ENCODE assay signal across 10 mouse cellular contexts in the genomic region with DNA sequence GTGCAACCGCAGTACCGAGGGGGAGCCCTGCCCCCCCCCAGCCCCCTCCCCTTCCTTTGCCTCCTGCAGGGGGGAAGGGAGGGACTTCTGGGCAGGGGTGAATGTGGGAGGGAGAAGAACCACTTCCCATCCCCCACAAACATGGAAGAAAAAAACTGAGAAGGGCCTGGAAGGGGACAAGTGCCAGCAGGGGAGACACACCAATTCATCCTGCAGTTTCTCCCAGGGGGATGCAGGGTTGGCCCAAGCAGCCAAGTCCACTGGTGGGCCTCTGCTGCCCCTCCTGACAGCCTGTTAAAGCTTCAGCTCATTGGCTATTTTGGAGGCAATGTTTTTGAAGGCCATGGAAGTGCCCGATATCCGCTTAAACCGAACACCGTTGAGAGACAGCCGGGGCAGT. TPM values are rescaled to one million over a fixed set of nuclear protein-coding genes. Genes with fewer than 3 reads are reported as not detected.
DNase-seq lines count a peak whose midpoint lies in the region; ATAC-seq and TF ChIP-seq lines count a peak whose summit lies in the region.
"Had no signal": no experiment of that assay in that cellular context is flagged by ENCODE, and none has a peak within 500 bp of the region (broad histone marks: within the 10 kb centered on the region; RNA-seq: fewer than 3 reads in every experiment).

No protein-coding gene starts in this region.

- peaks cover 100% of the 10 kb centered on the region for H3K36me3 ChIP-seq in E14TG2a.4 (ENCODE audit: insufficient read depth, low read length)
- H3K36me3 ChIP-seq in forebrain, embryonic 15.5 days, result peaks cover 65% of the 10 kb centered on the region
- H3K36me3 ChIP-seq in midbrain, embryonic 11.5 days (ENCODE audit: control insufficient read depth, insufficient read depth, low read length), result peaks cover 48% of the 10 kb centered on the region

- H3K4me2 ChIP-seq in forebrain, embryonic 15.5 days (replicated peaks), result no peak overlapping the region
- H3K4me2 ChIP-seq in midbrain, embryonic 11.5 days, result no peak overlapping the region

- H3K4me1 ChIP-seq in E14TG2a.4 (replicated peaks; ENCODE audit: low read depth, low read length), result peaks cover 99% of the 10 kb centered on the region
- H3K4me1 ChIP-seq in forebrain, embryonic 15.5 days, result peaks cover 68% of the 10 kb centered on the region
- H3K4me1 ChIP-seq in midbrain, embryonic 11.5 days (ENCODE audit: control insufficient read depth, insufficient read depth, low read length), result peaks cover 33% of the 10 kb centered on the region

- no peak for ATAC-seq in forebrain, embryonic 15.5 days (replicated peaks)
- no peak for ATAC-seq in midbrain, embryonic 11.5 days (ENCODE audit: low FRiP score)
- ATAC-seq: liver, postnatal 0 days had no signal

- H3K27ac ChIP-seq in forebrain, embryonic 15.5 days (replicated peaks), result peak overlapping the region; percentile 93
- peak overlapping the region; percentile 49 for H3K27ac ChIP-seq in midbrain, embryonic 11.5 days (ENCODE audit: low read depth, low read length)

- TF ChIP-seq CTCF in E14TG2a.4 (conservative IDR thresholded peaks at IDR 0.05; ENCODE audit: low read length), result no peak

- 64% methylated on average over 7 of the region's 7 CpGs for WGBS in forebrain, embryonic 15.5 days
- 65% methylated on average over 7 of the region's 7 CpGs for WGBS in midbrain, embryonic 11.5 days

- 0 out of 2 replicates have a peak overlapping the region, but pooled peaks have one; percentile 9 for H3K9ac ChIP-seq in forebrain, embryonic 15.5 days (replicated peaks)
- H3K9ac ChIP-seq in midbrain, embryonic 11.5 days (ENCODE audit: low read length), result no peak overlapping the region
- H3K9ac ChIP-seq: liver, postnatal 0 days had no signal

- DNase-seq in embryo, embryonic 10.5 days (ENCODE audit: low spot score), result peak; percentile 35
- no peak for DNase-seq in midbrain, embryonic 11.5 days (ENCODE audit: low spot score, missing footprints)
- no peak for DNase-seq in thymus, adult 18-20 months
- DNase-seq in ovary, postnatal 36 days (ENCODE audit: low spot score), result no peak
- DNase-seq in kidney, postnatal 10 days, result no peak
- DNase-seq: gastrocnemius, postnatal 36 days; heart, postnatal 14 days; liver, postnatal 0 days had no signal

- H3K9me3 ChIP-seq in E14TG2a.4 (ENCODE audit: low read length), result no peaks in the 10 kb centered on the region
- no peaks in the 10 kb centered on the region for H3K9me3 ChIP-seq in forebrain, embryonic 15.5 days
- no peaks in the 10 kb centered on the region for H3K9me3 ChIP-seq in midbrain, embryonic 11.5 days (ENCODE audit: control insufficient read depth, low read length)

- H3K27me3 ChIP-seq in E14TG2a.4 (ENCODE audit: insufficient read depth, low read length), result no peaks in the 10 kb centered on the region
- H3K27me3 ChIP-seq in forebrain, embryonic 15.5 days, result no peaks in the 10 kb centered on the region
- no peaks in the 10 kb centered on the region for H3K27me3 ChIP-seq in midbrain, embryonic 11.5 days (ENCODE audit: control insufficient read depth, insufficient read depth, low read length)

- H3K4me3 ChIP-seq in E14TG2a.4 (replicated peaks; ENCODE audit: low read length), result peak overlapping the region; percentile 61
- H3K4me3 ChIP-seq in forebrain, embryonic 15.5 days, result no peak overlapping the region
- H3K4me3 ChIP-seq in midbrain, embryonic 11.5 days (ENCODE audit: low read depth, low read length), result no peak overlapping the region

RNA-seq across cellular contexts. Expression of a gene that starts 9.7 kb away (rescaled TPM):
- 60.7 and 67.7 TPM in 2 replicates for polyA plus RNA-seq in forebrain, embryonic 15.5 days (2015; fragmentation: Nextera tagmentation; extraction: Ambion mirVana)
- 33.8 and 36.9 TPM in 2 replicates for polyA plus RNA-seq in midbrain, embryonic 11.5 days (2014; fragmentation: Nextera tagmentation; extraction: Ambion mirVana)

RNA-seq across cellular contexts. Expression of a gene that starts 35.8 kb away (rescaled TPM):
- 69.2 and 69.5 TPM in 2 replicates for polyA plus RNA-seq in forebrain, embryonic 15.5 days (2015; fragmentation: Nextera tagmentation; extraction: Ambion mirVana)
- polyA plus RNA-seq in midbrain, embryonic 11.5 days (2014; fragmentation: Nextera tagmentation; extraction: Ambion mirVana), result 94.3 and 103 TPM in 2 replicates

RNA-seq across cellular contexts. Expression of a gene that starts 59.4 kb away (rescaled TPM):
- polyA plus RNA-seq in forebrain, embryonic 15.5 days (2015; fragmentation: Nextera tagmentation; extraction: Ambion mirVana), result 656 and 676 TPM in 2 replicates
- polyA plus RNA-seq in midbrain, embryonic 11.5 days (2014; fragmentation: Nextera tagmentation; extraction: Ambion mirVana), result 730 and 757 TPM in 2 replicates
